Mouse (Mus musculus) MEL (cell line): Measurements from ENCODE around the gene Galnt6. TPM values are rescaled to one million over a fixed set of nuclear protein-coding genes. Genes with fewer than 3 reads are reported as not detected.

Experiments used
- DNase-seq: peaks from one replicate; pipeline ENCODE4 v3.0.0; 2011; ENCODE audit warnings: low read depth, low spot score
- H3K27ac ChIP-seq: 2 replicates; pipeline ENCODE4 v1.5.1; 2012; ENCODE audit warnings: low read depth, mild to moderate bottlenecking, control low read depth, low read length, moderate library complexity; ENCODE audit not compliant: control insufficient read depth
- H3K27me3 ChIP-seq, 2 experiments: fragments of 150-350 bp in 1 of 2; sonication (generic) in 1 of 2; 2 replicates each; pipeline ENCODE4 v1.6.1; 2012; ENCODE audit warnings: low read length in 2 of 2, mild to moderate bottlenecking in 2 of 2, improper control_type of control experiment in 1 of 2, moderate library complexity in 1 of 2; ENCODE audit not compliant: insufficient read depth in 2 of 2, control insufficient read depth in 1 of 2
- H3K36me3 ChIP-seq, 2 experiments: 2 replicates each; pipeline ENCODE4 v1.6.1; 2012 to 2014; ENCODE audit warnings: low read length in 2 of 2, improper control_type of control experiment in 1 of 2, inconsistent platforms in 1 of 2, mild to moderate bottlenecking in 1 of 2; ENCODE audit not compliant: insufficient read depth in 2 of 2, control insufficient read depth in 1 of 2
- H3K4me1 ChIP-seq, 2 experiments: fragments of 150-350 bp in 1 of 2; sonication (generic) in 1 of 2; 2 replicates each; pipeline ENCODE4 v1.6.1; 2012; ENCODE audit warnings: low read length in 2 of 2, improper control_type of control experiment in 1 of 2, mild to moderate bottlenecking in 1 of 2; ENCODE audit not compliant: insufficient read depth in 2 of 2, control insufficient read depth in 1 of 2
- H3K4me3 ChIP-seq, 2 experiments: fragments of 150-350 bp in 1 of 2; sonication (generic) in 1 of 2; 2 replicates each; pipeline ENCODE4 v1.5.1; 2012; ENCODE audit warnings: low read depth in 2 of 2, low read length in 2 of 2, mild to moderate bottlenecking in 2 of 2, moderate library complexity in 2 of 2, control low read depth in 1 of 2, improper control_type of control experiment in 1 of 2; ENCODE audit not compliant: control insufficient read depth in 1 of 2, insufficient read depth in 1 of 2
- H3K79me2 ChIP-seq: 2 replicates; pipeline ENCODE4 v1.6.1; 2012; ENCODE audit warnings: mild to moderate bottlenecking, low read length, moderate library complexity; ENCODE audit not compliant: control insufficient read depth, poor library complexity, insufficient read depth
- H3K9ac ChIP-seq: 2 replicates; pipeline ENCODE4 v1.6.1; 2012; ENCODE audit warnings: low read depth, mild to moderate bottlenecking, control low read depth, low read length, moderate library complexity; ENCODE audit not compliant: control insufficient read depth, poor library complexity, severe bottlenecking
- H3K9me3 ChIP-seq: fragments of 150-350 bp; sonication (generic); replicated peaks from 2 replicates; pipeline ENCODE4 v1.6.1; 2012; ENCODE audit warnings: mild to moderate bottlenecking, low read length, improper control_type of control experiment, moderate library complexity; ENCODE audit not compliant: insufficient read depth
- BHLHE40 ChIP-seq: IDR thresholded peaks from 2 replicates; pipeline ENCODE4 v1.6.1; 2012; ENCODE audit warnings: low read depth, mild to moderate bottlenecking, inconsistent platforms, low read length, improper control_type of control experiment, borderline replicate concordance
- CHD1 ChIP-seq: IDR thresholded peaks from 2 replicates; pipeline ENCODE4 v1.6.1; 2012; ENCODE audit warnings: low read depth, mild to moderate bottlenecking, inconsistent platforms, low read length, improper control_type of control experiment
- E2F4 ChIP-seq: IDR thresholded peaks from 2 replicates; pipeline ENCODE4 v1.6.1; 2011; ENCODE audit warnings: low read depth, low read length, improper control_type of control experiment, borderline replicate concordance
- EP300 ChIP-seq, 2 experiments: IDR thresholded peaks; 2 replicates each; pipeline ENCODE4 v1.6.1; 2011; ENCODE audit warnings: improper control_type of control experiment in 2 of 2, low read length in 2 of 2, low read depth in 1 of 2, mild to moderate bottlenecking in 1 of 2
- ETS1 ChIP-seq: IDR thresholded peaks from 2 replicates; pipeline ENCODE4 v1.6.1; 2012; ENCODE audit warnings: low read depth, mild to moderate bottlenecking, inconsistent platforms, low read length, improper control_type of control experiment, moderate library complexity
- JUND ChIP-seq: IDR thresholded peaks from 2 replicates; pipeline ENCODE4 v1.6.1; 2011; ENCODE audit warnings: low read depth, mild to moderate bottlenecking, improper control_type of control experiment, low read length
- KAT2A ChIP-seq: conservative IDR thresholded peaks from 2 replicates; pipeline ENCODE4 v1.6.1; 2012; ENCODE audit warnings: low read depth, low read length, improper control_type of control experiment, inconsistent platforms
- MAFK ChIP-seq: IDR thresholded peaks from 2 replicates; pipeline ENCODE4 v1.6.1; 2011; ENCODE audit warnings: low read depth, mild to moderate bottlenecking, low read length, improper control_type of control experiment, borderline replicate concordance
- MEF2A ChIP-seq: IDR thresholded peaks from 2 replicates; pipeline ENCODE4 v1.6.1; 2014; ENCODE audit warnings: low read depth, mild to moderate bottlenecking, inconsistent platforms, low read length, improper control_type of control experiment; ENCODE audit not compliant: poor library complexity, insufficient replicate concordance, severe bottlenecking; ENCODE audit errors: extremely low read depth
- MYB ChIP-seq: IDR thresholded peaks from 2 replicates; pipeline ENCODE4 v1.6.1; 2011; ENCODE audit warnings: mild to moderate bottlenecking, low read depth, low read length, improper control_type of control experiment
- MYC ChIP-seq: IDR thresholded peaks from 2 replicates; pipeline ENCODE4 v1.6.1; 2011; ENCODE audit warnings: low read depth, mild to moderate bottlenecking, low read length, improper control_type of control experiment, moderate library complexity
- NRF1 ChIP-seq: IDR thresholded peaks from 2 replicates; pipeline ENCODE4 v1.6.1; 2014; ENCODE audit warnings: low read depth, mild to moderate bottlenecking, inconsistent platforms, low read length, improper control_type of control experiment, moderate library complexity; ENCODE audit not compliant: poor library complexity, insufficient read depth, severe bottlenecking
- RAD21 ChIP-seq: IDR thresholded peaks from 2 replicates; pipeline ENCODE4 v1.6.1; 2011; ENCODE audit warnings: mild to moderate bottlenecking, low read depth, low read length, improper control_type of control experiment
- SMC3 ChIP-seq: IDR thresholded peaks from 2 replicates; pipeline ENCODE4 v1.6.1; 2011; ENCODE audit warnings: low read depth, low read length, improper control_type of control experiment
- TAL1 ChIP-seq: IDR thresholded peaks from 2 replicates; pipeline ENCODE4 v1.6.1; 2012; ENCODE audit warnings: mild to moderate bottlenecking, inconsistent platforms, low read length, moderate library complexity, mixed read lengths
- TCF12 ChIP-seq: IDR thresholded peaks from 2 replicates; pipeline ENCODE4 v1.6.1; 2014; ENCODE audit warnings: low read depth, mild to moderate bottlenecking, inconsistent platforms, low read length, improper control_type of control experiment, moderate library complexity
- ZNF384 ChIP-seq: IDR thresholded peaks from 2 replicates; pipeline ENCODE4 v1.6.1; 2012; ENCODE audit warnings: low read depth, mild to moderate bottlenecking, inconsistent platforms, low read length, improper control_type of control experiment
- polyA plus RNA-seq, 2 experiments: library from polyadenylated mRNA; stranded (reverse) in 1 of 2; unstranded in 1 of 2; fragments of >175 nt in 1 of 2; fragments of >200 nt in 1 of 2; gene quantifications; 2 replicates each; pipeline versions ENCODE4 v1.2.1 to v1.2.4; 2012; ENCODE audit warnings: low replicate concordance in 2 of 2, low read depth in 1 of 2; ENCODE audit not compliant: insufficient read length in 2 of 2, insufficient read depth in 1 of 2, missing spikeins in 1 of 2
- total RNA-seq: library from RNA; depleted of rRNA; stranded (reverse); fragments of 300-350 nt; gene quantifications from 2 replicates; pipeline ENCODE4 v1.2.3, GENCODE M21; 2012

Galnt6 gene
- total and polyA plus RNA-seq, 3 experiments: 16.1 to 17.0 TPM; not detected in 1

DNA sequence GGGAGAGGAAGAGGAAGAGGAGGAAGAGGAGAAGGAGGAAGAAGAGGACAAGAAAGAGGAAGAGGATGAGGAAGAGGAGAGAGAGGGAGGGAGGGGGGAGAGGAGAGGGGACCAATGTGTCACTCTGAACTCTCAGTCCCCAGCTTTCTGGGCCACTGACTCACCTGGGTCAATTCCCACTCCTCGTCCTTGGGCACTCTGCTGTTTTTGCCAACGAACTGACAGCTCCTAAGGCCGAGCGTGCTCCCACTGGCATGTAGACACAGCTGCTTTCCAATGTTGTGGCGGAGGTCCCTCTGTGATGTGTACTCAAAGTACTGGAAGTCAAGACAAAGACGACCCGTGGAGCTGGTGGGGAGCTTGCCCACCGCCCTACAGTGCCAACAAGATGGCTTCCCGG is 34.8 kb downstream of the Galnt6 start:
- no peak for TF ChIP-seq KAT2A
- TF ChIP-seq TCF12: no peak
- no peak for TF ChIP-seq EP300 (IDR thresholded peaks at IDR 0.05; ENCODE audit: low read depth in 1 of 2, low read length in 2 of 2)
- TF ChIP-seq MYC: no peak
- no peaks in the 10 kb centered on the region; a peak in 1 of 4 replicates for H3K4me1 ChIP-seq
- H3K36me3 ChIP-seq: no peaks in the 10 kb centered on the region; a peak in 1 of 4 replicates
- no peaks in the 10 kb centered on the region for H3K79me2 ChIP-seq
- no peak overlapping the region for H3K4me3 ChIP-seq
- H3K9ac ChIP-seq: no peak overlapping the region
- no peak overlapping the region for H3K27ac ChIP-seq
- H3K27me3 ChIP-seq: no peaks in the 10 kb centered on the region
- H3K9me3 ChIP-seq: no peaks in the 10 kb centered on the region
- DNase-seq: no peak

DNA sequence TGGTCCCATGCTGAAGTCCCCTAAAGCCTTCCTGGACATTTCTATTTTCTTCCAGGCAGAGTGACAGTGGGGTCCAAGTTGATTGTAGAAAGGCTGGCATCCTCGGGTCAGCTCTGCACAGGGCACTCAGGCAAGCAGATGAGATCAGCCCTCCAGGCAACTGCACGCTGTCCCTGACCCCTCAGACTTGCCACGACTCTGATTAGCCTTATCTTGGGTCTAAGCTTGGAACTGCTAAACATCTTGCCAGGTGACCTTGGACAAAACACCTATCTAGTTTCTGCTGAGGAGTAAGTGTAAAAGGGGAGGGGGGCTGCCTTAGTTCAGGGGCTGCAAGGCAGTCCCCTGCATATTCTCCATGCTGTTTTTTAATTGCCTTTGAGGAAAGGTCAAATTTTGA is 37.2 kb downstream of the Galnt6 start:
- Histone ChIP-seq H3K27me3 (no peaks in the 10 kb centered on the region), H3K9me3 (no peaks in the 10 kb centered on the region), H3K27ac (no peak overlapping the region), H3K36me3 (peaks cover 0 to 8% of the 10 kb centered on the region in 2 experiments; a peak in 3 of 4 replicates), H3K9ac (no peak overlapping the region), H3K4me1 (peaks cover 7 to 10% of the 10 kb centered on the region in 2 experiments; a peak in 3 of 4 replicates), H3K4me3 (no peak overlapping the region), H3K79me2 (no peaks in the 10 kb centered on the region)
- DNase-seq: no peak
- no peak for TF ChIP-seq MYB
- no peak for TF ChIP-seq MYC
- TF ChIP-seq NRF1: no peak
- TF ChIP-seq BHLHE40: no peak
- no peak for TF ChIP-seq TAL1
- no peak for TF ChIP-seq MAFK
- no peak for TF ChIP-seq MEF2A
- TF ChIP-seq SMC3: no peak
- TF ChIP-seq ZNF384: no peak
- no peak for TF ChIP-seq CHD1
- no peak for TF ChIP-seq ETS1
- TF ChIP-seq JUND: no peak
- TF ChIP-seq E2F4: no peak
- TF ChIP-seq RAD21: no peak
